Mouse (Mus musculus) naive thymus-derived CD4-positive, alpha-beta T cell, adult 2 months (primary cell): ENCODE measurements around the gene Lepr.

Experiments
- DNase-seq: peaks from one replicate; pipeline ENCODE4 v3.0.0-alpha.2; 2011; ENCODE audit warnings: low read depth

Lepr gene

DNA sequence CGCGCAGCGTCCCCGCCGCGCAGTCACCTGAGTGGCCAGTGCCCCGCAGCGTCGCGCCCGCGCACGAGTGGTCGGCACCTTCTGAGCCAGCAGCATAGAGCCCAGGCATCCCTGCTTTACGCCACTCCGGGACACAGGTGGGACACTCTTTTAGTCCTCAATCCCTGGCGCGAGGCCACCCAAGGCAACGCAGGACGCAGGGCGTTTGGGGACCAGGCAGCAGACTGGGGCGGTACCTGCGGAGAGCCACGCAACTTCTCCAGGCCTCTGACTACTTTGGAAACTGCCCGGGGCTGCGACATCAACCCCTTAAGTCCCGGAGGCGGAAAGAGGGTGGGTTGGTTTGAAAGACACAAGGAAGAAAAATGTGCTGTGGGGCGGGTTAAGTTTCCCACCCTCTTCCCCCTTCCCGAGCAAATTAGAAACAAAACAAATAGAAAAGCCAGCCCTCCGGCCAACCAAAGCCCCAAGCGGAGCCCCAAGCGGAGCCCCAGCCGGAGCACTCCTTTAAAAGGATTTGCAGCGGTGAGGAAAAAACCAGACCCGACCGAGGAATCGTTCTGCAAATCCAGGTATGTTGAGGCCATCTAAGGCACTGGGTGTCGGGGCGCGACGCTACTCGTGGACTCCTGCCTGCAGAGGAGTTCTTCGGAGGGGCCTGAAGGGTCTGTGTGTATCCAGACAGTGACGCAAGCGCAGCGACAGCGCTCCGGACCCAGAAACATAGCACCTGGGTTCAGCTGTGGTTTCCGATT, at the start of gene Lepr:
Gene Lepr, plus strand, starts transcription at position 38 of the 755 bp plus-strand sequence.
- DNase-seq: no peak

DNA sequence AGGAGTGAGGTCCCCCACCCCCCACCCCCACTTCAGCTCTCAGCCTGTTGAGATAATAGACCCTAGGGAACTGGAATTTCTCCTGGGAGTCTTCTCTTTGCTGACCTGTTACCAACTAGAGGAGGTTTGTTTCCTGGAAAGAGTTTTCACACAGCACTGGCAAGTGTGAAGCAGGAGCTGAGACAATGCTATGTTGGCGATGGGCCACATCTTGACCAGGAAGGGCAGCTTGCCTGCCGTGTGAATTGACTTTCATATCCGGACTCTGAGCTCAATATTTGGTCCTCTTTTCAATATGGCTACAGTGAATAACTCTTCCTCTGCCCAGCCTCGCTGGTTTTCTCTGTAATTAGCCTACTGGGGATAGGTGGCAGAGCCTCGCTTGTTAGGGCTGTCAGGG, 48.0 kb upstream of the Lepr start:
- no peak for DNase-seq

DNA sequence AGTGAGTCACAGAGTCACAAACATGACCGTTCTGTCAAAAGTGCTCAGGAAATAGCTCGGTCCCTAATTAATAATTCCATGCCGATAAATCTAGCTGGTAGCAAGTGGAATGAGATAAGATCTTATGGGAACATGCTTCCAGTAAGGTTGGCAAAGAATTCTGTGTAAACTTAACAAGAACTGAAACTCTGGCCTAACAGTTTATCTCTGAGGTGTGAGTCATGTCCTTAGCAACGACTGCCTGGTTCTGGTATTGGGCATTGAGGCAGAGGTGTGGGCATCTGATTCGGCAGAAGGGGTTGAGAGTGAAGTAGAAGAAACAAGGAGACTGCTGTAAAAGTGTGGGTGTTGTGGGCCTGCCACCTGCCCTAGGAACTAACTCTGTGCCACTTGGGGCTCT, 47.4 kb upstream of the Lepr start:
- DNase-seq: no peak

DNA sequence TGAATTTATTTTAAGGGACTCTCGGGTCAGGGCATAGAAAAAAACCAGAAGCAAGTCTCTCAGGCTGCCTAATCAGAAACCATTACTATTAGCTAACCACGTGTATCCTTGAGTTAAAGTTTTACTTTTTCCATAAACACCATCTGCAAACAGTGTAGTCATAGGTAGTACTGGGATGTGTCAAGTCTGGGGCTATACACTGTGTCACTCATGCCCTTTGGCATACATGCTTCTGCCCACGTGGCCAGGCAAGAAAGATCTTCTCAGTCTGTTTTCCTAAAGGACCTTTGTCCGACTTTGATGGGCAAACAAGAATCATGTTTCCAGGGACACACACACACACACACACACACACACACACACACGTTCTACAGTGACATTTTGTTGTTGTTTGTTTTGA, 42.4 kb upstream of the Lepr start:
- no peak for DNase-seq

DNA sequence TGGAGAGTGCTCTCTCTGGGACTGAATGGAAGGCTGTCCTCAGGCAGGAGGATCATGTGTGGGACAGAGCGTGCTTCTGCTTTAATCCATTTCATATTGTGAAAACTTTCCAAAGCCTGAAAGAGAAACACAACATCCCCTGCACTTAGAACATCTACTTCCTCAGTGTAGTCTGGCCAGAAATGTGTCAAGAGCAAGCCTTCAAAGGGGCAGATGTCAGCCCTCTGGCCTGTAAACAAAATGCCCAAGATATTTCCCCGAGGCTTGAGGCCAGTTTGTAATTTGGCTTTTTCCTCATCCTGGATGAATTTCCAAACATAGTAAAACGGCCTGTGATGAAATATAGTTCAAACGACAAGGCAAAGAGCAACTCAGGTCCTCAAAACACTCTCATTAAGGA, 41.5 kb upstream of the Lepr start:
- DNase-seq: no peak

DNA sequence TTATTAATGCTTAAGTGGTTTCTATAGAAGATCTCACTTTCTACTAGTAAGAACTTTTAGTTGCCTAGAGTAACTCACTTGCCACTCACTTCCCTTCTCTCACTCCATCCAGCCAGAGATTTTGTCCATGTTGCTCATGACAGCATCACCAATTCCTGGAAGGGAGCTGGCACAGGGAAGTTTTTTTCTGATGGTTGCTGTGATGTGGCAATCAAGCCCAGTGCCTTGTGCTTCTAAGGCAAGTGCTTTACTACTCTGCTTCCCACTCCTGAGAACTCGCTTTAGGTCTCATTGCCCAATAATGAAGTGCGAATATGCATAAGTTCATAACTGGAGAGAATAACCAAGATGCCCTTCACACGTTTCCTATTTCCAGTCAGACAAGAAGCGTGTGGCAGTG, 34.6 kb upstream of the Lepr start:
- DNase-seq: no peak

DNA sequence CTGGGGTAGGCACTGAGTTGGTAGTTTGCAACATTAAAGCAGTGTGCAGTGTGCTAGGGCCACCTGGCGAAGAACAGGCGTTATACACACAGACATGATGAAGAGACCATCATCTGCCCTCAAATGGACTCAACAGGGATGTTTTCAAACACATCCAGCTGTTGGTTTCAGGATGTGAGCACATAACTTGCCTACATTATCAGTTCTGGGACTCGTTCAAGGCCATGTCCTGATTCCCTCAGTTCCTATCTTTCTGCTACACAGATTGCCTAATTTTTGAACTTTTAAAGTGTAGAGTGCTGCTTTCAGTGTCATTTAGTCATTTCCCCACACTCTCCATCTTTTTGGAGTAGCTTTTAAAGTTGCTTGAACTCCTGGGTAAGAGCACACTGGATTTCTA, 34.1 kb upstream of the Lepr start:
- no peak for DNase-seq

DNA sequence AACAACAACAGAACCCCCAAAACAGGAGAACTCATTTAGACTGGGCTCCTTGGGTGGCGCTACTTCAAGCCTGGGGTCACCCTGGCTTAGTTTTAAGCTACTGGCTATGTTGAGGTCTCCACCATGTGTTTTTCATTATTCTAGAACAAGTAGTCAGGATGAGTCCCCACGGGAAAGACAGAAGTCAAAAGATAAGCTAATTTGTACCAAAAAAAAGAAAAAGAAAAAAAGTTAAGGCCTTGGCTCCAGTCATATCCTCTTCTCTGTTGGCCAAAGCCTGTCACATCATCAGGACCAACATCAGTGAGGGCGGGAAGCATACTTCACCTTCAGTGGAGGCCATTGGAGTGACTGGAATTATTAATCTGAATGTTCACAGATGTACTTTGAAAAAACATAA, 32.4 kb upstream of the Lepr start:
- DNase-seq: no peak

DNA sequence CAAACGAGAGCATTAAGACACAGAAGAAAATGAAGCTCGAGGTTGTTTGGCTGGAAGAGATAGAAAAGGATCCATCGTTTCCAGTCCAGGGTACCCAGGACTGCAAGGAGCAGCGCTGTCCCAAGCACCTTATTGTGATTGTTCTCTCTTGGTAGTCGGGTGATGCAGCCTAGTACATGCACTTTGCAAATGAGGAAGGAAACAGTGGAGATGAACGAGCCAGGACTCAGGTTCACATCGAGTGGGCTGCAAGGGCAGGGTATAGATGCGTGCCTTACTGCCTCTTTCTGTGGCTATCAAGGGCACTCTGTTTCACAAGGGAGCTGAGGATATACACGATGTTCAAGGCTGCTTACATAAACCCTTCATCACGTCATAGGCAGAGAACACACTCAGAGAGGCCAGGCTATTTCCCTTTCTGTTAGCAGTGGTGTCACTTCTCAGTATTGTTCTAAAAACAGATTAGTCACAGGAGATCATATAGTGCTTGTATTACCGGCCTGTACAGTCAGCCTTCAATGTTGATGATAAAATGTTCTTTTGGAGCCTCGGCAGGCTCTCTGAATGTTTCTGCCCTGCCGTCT, 30.9 kb upstream of the Lepr start:
- no peak for DNase-seq

DNA sequence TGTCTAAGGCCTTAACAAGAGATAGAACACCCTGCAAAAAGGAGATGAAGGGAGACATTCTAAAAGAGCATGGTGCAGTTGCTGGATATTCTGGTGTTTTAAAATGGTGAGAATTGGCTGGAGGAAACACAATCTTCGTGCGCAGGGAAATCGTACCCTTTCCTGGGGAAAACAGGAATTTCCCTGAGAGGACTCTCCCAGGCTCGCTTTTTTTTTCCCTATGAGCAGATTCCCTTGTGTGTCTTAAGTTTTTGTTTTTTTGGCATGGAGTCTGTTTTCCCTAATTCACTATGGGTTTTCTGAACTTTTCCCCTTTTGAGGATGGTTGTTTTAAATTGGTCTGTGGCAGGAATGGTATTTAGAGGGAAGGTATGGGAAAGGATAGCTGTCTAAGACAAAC, 28.0 kb upstream of the Lepr start:
- no peak for DNase-seq

DNA sequence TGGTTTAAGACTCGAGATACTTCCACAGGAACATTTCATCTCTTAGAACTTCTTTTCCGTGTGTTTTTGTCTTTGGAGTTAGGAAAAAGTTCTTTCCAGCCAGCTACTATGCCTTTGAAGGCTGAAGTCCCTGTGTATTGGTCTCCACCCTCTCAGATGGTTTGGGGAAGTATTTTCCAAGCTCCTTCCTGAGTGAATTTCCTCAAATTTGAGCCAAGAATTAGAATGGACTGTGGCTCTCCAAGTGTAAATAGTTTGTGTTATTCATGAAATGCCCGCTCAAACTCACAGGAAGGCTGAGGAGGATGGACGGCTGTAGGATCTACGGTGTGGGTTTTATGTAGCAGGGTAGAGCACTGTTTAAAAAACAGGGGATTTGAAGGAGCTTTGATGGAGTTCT, 27.6 kb upstream of the Lepr start:
- DNase-seq: no peak

DNA sequence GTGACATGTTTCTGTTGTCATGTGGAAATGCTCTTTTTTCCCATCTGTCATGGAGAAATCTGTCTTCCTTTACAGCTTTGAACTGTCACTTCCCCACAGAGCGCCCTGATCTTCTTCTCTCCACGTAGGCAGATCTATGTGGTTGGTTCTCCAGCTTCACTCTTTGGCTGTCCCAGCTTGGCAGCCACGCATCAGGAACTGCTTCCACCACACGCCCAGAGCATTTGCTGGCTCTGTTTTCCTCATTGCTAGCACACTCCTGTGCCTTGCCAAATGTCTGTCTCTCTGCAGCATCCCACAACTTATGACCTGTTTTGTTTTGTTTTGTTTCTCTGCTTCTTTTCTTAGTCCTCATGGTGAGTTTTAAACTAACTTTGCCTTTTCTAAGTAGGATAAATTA, 24.3 kb upstream of the Lepr start:
- DNase-seq: no peak

DNA sequence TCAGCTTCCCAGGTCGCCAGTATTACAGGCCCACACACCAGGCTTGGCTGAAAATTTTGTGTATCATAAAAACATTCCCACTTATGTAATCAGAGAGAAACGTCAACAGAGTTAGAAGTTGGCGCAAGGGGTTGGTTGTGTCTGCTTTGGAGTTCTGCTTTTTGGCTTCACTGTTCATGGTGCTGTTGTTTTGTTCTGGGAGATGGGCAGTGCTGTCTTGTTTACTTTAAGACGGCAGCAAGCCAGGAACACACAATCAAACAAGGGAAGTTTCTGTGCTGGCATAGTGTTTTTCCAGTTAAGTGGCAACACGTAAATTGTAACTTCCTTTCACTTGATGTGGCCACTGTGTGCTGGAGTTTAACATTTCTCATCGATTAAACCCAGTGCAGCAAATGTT, 22.7 kb upstream of the Lepr start:
- no peak for DNase-seq

DNA sequence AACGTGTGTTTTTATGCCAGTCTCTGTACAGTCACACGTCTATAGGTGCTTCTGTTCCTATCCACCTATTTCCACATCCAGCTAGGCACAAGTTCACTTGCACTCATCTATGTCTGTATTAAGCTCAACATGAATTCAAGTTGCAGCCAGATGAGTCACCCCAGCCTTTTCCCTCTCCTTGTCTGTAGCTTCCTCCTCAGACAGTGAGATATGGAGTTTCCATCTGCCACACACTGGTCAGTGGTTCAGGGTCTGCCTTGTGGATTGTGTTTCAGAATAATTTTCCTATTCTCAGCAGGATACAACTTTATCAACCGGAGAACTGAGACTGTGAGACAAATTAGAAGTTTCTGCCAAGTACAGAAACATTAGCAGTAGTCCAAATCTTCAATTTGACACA, 20.0 kb upstream of the Lepr start:
- DNase-seq: no peak

DNA sequence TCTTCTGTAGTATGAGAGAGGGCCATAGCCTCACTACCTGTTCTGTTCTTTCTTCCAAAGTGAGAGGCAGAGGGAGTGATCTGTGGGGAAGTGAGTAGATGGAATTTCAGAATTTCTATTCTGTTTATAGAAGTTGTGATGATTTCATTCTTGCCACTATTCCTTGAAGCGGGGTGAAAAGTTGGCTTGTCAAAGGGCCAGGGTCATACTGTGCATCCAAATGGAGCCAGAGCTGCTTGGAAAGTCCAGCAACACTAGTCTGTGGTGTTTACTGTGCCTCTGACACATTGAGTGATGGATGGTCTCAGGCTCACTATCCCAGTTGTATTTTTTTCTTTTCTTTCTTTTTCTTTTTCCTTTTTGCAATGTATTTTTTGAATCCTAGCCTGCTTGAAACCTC, 17.8 kb upstream of the Lepr start:
- no peak for DNase-seq

DNA sequence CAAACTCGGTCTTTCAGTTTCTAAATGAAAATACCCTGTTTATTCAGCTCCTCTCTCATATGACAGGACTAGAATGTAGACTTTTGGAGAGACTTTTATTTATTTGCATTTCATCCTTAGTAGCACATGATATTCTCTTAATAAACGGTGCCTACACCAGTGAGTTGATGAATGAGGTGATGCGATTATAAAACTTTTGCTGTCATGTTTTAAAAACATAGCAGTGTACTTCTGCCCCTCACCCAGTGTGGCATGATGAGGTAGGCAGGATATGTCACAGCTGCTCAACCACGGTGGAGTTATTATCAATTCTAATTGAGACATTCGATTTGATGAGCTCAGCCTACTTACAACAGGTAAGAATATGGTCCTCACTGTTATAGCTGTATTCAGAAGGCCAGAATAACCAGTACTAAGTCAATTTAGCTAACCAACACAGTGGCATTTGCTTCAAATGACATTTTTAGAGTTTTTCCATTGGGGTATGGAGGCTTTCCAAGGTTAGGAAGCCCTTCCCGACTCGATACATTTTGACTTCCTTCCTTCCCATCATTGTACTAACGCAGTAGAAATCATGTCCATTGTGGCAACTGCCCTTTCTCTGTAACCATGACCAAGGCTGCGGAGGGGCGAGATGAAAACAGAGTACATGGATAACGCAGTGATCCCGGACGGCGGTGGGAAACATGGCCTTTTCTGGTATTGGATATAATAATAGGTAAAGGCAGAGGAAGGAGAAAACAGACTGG, 16.1 kb upstream of the Lepr start:
- no peak for DNase-seq

DNA sequence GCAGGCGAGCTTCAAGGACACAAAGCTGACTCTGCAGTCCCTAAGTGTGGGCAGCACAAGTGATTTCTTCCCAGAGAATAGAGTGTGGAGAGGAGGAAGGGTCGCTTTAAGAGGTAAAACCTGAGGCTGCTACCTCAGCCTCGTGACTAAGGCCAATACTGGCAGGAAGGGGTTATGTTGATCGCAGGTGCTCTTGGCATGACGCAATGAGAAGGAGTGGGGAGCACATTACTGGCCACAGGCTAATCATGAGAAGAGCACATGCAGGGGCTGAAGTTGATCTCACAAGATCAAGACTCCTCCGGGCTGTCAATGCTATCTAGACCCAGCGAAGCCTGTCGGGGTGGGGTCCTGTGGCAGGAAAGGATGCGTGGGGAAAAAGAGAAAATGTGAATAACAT, 11.9 kb upstream of the Lepr start:
- no peak for DNase-seq

DNA sequence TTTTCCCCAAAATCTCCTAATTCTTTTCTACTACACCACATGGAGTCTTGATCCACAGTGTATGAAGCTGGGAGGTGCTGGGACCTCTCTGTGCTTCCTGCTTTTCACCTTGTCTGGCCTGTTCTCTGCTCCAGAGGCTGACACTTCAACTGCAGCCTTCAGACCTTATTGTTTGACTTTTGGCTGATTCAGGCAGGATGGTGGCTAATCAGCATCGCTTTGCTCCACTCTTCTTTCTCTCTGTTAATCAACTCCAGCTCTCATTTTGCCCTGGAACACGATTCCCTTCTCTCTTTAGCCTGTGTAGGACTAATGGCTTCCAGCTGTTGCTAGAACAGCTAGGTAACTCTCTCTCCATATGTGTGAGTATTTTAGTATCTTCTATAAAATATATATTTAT, 10.0 kb upstream of the Lepr start:
- DNase-seq: no peak

DNA sequence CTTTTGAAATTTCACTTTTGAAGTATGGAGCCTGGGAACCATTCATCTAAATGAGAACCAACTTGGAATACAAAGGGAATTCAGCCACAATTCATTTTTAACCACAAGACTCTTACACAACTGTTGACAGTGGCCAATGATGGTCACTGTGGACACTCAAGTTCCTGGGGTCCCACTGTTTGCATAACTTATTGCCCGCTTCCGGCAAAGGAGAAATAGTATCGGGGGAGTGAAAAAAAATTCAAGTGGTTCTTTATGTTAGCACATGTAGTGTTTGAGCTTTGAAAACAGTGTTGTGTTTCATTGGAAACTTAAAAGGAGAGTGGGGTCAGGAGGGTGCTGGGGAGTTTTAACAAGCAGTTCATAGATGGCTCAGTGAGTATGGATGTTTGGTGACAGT, 9.3 kb upstream of the Lepr start:
- no peak for DNase-seq

DNA sequence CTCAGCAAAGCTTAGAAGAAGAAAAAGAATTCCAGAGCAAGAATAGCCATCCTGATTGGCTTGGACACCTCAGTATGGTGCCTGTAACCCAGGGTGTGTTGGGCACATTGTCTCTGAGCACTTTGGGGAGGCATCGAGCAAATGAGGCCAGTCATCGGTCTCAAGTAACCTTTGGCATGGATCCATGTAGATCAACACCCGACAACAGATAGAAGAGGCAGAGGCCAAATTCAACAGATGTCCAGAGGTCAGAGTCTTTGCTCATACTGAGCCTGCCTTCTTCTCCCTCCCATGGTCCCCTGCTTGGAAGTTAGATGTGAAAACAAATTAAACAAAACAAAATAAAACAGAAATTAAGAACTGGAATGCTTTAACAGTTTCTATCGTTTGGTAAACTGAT, 6.8 kb upstream of the Lepr start:
- DNase-seq: no peak

DNA sequence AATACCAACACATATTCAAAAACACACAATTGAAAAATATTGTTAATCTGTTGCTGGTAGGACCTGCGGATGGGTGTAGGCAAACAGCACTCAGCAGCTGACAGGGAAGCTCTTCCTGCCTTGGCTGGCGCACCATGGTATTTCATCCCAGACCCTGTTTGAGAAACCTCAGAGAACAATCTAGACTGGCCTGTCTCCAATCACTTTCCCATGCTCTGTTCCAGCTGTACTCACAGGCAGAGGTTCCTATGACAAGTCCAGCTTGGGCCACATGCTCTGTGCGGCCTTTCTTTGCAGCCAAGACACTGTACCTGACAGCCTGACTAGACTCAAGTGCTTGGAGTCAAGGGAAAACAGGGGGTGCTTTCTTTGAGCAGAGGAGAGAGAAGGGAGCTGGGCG, 6.1 kb upstream of the Lepr start:
- no peak for DNase-seq

DNA sequence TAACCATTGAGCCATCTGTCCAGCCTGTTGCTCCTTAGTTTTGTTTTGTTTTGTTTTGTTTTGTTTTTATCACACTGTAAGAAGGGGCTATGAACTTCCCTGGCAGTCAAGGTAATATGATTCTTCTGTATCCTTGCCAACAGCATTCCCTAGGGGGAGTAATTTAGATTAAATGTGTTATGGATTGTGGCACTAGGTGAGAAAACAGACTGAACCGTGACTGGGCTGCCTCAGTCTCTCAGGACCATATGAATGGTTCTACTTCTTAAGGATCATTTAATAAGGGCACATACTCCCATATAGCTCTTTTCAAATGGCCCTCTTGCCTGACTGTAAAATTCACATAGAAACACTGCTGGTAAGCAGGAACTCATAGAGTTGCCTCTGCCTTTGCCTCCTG, 4.6 kb upstream of the Lepr start:
- no peak for DNase-seq

DNA sequence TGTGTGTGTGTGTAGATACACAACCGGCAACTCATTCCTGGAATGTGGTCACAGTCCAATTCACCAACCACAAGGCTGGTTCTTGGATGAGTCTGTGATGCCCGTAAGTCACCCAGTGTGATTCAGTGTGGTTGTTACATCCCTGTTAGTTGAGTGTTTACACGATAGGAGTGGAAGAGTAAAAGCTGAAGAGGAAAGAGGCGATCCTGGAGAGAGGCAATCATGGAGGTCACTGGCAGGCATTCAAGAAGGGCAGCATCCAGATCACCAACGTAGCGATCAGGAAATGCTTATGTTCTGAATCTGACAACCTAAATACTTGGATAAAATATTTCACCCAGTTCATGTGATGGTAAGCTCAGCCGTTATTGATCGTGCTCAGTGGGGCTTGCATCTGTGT, 1.9 kb upstream of the Lepr start:
- no peak for DNase-seq

DNA sequence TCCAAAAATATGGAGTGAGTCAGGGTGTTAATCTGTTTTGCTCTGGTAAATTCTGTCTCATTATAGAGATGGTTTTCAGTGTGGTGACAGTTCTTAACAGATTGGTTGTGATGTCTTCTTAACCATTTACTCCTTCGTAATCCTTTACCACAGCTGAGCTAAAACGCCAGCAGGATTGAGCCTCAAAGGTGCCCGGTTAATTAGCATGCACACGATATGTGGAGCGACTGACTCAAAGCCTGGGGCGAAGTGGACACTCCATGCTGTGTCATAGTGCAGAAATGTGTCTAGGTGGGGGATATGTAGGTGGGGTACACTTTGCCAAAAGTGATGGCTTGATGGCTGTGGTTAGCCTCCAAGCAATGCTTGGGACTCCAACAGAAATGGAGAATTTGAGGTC, 1.4 kb upstream of the Lepr start:
- DNase-seq: no peak
